Mouse (Mus musculus) midbrain, embryonic 11.5 days (tissue): ENCODE measurements around the gene Fos. TPM values are rescaled to one million over a fixed set of nuclear protein-coding genes. Genes with fewer than 3 reads are reported as not detected.

Experiments
- ATAC-seq: fragments of 200-750 bp; cut with Nextera tagmentation; 2 replicates; pipeline ENCODE4 v1.8.0; 2017; ENCODE audit warnings: moderate TSS enrichment, moderate library complexity; ENCODE audit not compliant: low FRiP score
- DNase-seq: peaks from one replicate; pipeline ENCODE4 v3.0.0; 2015; ENCODE audit warnings: low spot score; ENCODE audit errors: missing footprints
- H3K27ac ChIP-seq: fragments of 300-500 bp; sonication (generic); 2 replicates; pipeline ENCODE4 v1.5.1; 2014; ENCODE audit warnings: low read depth, low read length
- H3K27me3 ChIP-seq: fragments of 300-500 bp; sonication (generic); 2 replicates; pipeline ENCODE4 v1.6.1; 2014; ENCODE audit warnings: mild to moderate bottlenecking, low read length, moderate library complexity, mixed read lengths; ENCODE audit not compliant: control insufficient read depth, insufficient read depth
- H3K36me3 ChIP-seq: fragments of 300-500 bp; sonication (generic); 2 replicates; pipeline ENCODE4 v1.6.1; 2014; ENCODE audit warnings: mild to moderate bottlenecking, low read length, moderate library complexity, mixed read lengths; ENCODE audit not compliant: control insufficient read depth, insufficient read depth
- H3K4me1 ChIP-seq: fragments of 300-500 bp; sonication (generic); 2 replicates; pipeline ENCODE4 v1.6.1; 2014; ENCODE audit warnings: low read length; ENCODE audit not compliant: control insufficient read depth, insufficient read depth
- H3K4me2 ChIP-seq: fragments of 300-500 bp; sonication (generic); 2 replicates; pipeline ENCODE4 v1.6.1; 2014; ENCODE audit warnings: mild to moderate bottlenecking, moderate library complexity
- H3K4me3 ChIP-seq: fragments of 300-500 bp; sonication (generic); 2 replicates; pipeline ENCODE4 v1.5.1; 2014; ENCODE audit warnings: low read depth, low read length
- H3K9ac ChIP-seq: fragments of 300-500 bp; sonication (generic); 2 replicates; pipeline ENCODE4 v1.6.1; 2014; ENCODE audit warnings: low read length
- H3K9me3 ChIP-seq: fragments of 300-500 bp; sonication (generic); 2 replicates; pipeline ENCODE4 v1.6.1; 2016; ENCODE audit warnings: low read length; ENCODE audit not compliant: control insufficient read depth
- WGBS: fragments of 180-500 bp; shearing (Covaris S2); extraction: QIAGEN DNeasy Blood & Tissue Kit; methylation state at CpG from one replicate; pipeline ENCODE4 v1.1.7; 2014; 5-methylcytosine and 5-hydroxymethylcytosine counted together
- polyA plus RNA-seq: library from polyadenylated mRNA; unstranded; fragments of >200 nt; fragmentation: Nextera tagmentation; extraction: Ambion mirVana; gene quantifications from 2 replicates; pipeline ENCODE4 v1.2.1, GENCODE M21; 2014

Gene Fos
- polyA plus RNA-seq, 1 experiment from 2014 or later: 0.89 TPM

DNA sequence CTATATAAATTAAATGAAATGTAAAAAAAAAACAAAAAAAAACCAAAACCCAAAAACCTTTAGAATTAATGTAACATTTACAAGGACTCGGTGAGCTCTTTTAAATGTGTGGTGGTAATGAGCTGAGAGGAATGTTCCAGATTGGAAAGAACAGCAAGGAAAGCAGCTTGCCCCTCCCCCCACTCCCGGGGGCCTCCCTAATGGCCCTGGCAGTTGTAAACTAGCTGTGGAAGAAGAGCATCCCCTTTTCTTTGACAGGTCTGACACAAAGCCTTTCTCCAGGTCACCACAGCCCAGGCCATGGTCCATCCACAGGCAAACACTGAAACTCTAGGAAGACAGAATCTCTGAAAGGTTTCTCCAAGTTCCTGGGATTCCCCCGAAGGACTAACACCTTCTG is 5.5 kb downstream of the Fos start:
- no peak overlapping the region for H3K4me3 ChIP-seq
- H3K9me3 ChIP-seq: no peaks in the 10 kb centered on the region
- no peaks in the 10 kb centered on the region for H3K36me3 ChIP-seq
- 63% methylated on average over 3 of the region's 3 CpGs for WGBS
- no peak overlapping the region for H3K27ac ChIP-seq
- H3K9ac ChIP-seq: no peak overlapping the region
- DNase-seq (no peak), ATAC-seq (no peak)
- peaks cover 12% of the 10 kb centered on the region for H3K4me1 ChIP-seq
- H3K27me3 ChIP-seq: peaks cover 26% of the 10 kb centered on the region
- H3K4me2 ChIP-seq: no peak overlapping the region

DNA sequence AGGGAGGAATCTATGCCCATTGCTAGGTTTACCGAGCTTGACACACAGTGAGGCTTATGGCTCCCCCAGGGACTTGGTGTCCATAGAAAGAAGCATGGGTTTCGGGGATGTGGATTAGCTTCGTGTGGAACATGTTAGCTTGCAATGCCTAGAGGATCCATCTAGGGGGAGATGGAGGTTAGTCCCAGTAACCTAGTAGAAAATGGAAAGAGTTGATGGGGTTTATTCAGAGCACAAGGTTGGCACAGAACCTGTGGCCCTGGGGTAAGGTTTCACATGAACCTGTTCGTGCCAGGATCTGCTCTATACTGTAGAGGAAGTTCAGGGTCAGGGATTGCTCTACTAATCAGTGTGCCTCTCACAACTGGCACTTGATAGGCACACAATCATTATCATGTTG is 9.5 kb downstream of the Fos start:
- no peak for DNase-seq
- Histone ChIP-seq H3K9ac (no peak overlapping the region), H3K9me3 (no peaks in the 10 kb centered on the region), H3K36me3 (no peaks in the 10 kb centered on the region), H3K4me2 (no peak overlapping the region), H3K4me3 (no peak overlapping the region), H3K27me3 (peaks cover 6% of the 10 kb centered on the region; the same call in 1 of the 2 replicates), H3K27ac (no peak overlapping the region), H3K4me1 (peaks cover 13% of the 10 kb centered on the region)
- ATAC-seq: no peak
- WGBS: 30% methylated on average over 4 of the region's 4 CpGs

DNA sequence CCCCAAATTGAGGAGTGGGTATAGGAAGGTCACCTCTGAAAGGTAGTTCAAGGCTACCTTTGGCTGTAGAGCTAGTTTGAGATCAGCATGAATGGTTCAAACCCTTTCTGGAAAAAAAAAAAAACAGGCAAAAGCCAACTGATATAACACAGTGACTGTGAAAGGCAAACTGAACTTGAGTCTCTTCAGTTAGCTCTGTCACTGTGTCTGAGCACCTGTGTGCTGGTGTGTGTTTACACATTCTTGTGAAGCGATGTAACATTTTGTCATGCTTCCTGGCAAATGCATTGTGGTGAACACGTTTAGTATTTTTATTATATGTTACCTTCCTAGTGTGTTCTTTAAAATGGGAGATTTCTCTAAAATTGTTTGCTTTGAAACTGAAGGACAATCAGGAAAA is 11.0 kb downstream of the Fos start:
- Histone ChIP-seq H3K4me2 (no peak overlapping the region), H3K27ac (no peak overlapping the region), H3K9ac (no peak overlapping the region), H3K27me3 (peaks cover 6% of the 10 kb centered on the region; the same call in 1 of the 2 replicates), H3K9me3 (no peaks in the 10 kb centered on the region), H3K4me3 (no peak overlapping the region), H3K36me3 (no peaks in the 10 kb centered on the region), H3K4me1 (peaks cover 13% of the 10 kb centered on the region)
- ATAC-seq (no peak), DNase-seq (peak; percentile 60)
- WGBS: 85% methylated on average over 2 of the region's 2 CpGs

DNA sequence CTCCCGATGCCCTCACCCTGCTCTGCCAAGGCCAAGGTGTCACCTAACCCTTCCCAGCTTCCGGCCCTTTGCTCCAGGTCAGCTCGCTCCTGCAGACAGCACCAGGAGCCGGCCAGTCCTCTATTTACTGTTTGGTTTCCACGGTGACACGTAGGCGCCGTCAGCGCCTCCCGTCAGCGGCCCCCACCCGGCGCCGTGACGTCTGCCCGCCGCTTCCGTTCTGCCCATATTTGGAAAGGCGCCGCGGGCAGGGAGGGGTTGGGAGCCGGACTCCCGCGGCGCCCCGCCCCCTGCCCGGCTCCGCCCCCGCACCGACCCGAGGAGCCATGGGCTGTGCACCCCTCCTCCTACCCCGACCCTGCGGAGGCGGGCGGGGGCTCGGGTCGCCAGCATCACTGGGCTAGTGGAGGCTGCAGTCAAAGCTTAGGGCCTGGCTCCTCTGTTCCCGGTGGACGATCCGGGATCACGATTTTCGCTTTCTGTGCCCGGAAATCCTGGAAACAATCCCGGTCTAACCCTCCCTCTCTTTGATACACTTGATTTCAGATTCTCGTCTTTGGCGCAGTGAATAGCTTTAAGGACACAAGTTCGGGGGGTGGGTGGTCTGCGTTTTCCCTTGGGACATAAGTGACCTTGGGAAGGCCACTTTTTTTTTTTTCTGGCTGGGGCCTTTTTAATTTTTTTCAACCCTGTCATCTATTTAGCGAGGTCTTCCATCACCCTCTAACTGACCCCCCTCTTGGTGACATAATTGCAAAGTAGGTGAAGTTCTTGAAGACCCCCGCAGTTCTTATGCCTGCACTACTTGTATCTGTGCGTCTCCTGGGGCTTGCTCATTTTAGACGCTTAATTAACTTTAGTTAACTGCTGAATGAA is 12.4 kb downstream of the Fos start:
- Histone ChIP-seq H3K36me3 (no peaks in the 10 kb centered on the region), H3K9ac (peak overlapping the region; percentile 59), H3K4me3 (peak overlapping the region; percentile 44), H3K9me3 (no peaks in the 10 kb centered on the region), H3K27me3 (peaks cover 6% of the 10 kb centered on the region; the same call in 1 of the 2 replicates), H3K4me1 (peaks cover 13% of the 10 kb centered on the region), H3K27ac (no peak overlapping the region), H3K4me2 (peak overlapping the region; percentile 74)
- ATAC-seq: peak; percentile 97
- peak; percentile 100 for DNase-seq
- WGBS: under 1% methylated on average over 51 of the region's 52 CpGs

DNA sequence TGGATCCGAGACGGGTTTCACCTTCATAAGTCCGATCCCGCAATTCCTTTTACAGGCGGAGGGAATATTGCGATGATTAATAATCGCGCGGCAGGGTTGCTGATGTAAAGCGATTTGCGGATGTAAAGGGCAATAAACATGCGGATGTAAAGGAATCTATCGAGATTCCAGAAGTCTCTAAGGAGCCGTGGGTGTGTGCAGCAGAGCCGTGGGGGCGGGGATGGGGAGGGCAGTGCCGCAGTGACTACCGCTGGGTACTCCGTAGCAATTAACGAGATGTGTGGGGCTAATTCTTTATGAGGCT is 13.0 kb downstream of the Fos start:
- 2% methylated on average over 20 of the region's 20 CpGs for WGBS
- no peaks in the 10 kb centered on the region for H3K36me3 ChIP-seq

DNA sequence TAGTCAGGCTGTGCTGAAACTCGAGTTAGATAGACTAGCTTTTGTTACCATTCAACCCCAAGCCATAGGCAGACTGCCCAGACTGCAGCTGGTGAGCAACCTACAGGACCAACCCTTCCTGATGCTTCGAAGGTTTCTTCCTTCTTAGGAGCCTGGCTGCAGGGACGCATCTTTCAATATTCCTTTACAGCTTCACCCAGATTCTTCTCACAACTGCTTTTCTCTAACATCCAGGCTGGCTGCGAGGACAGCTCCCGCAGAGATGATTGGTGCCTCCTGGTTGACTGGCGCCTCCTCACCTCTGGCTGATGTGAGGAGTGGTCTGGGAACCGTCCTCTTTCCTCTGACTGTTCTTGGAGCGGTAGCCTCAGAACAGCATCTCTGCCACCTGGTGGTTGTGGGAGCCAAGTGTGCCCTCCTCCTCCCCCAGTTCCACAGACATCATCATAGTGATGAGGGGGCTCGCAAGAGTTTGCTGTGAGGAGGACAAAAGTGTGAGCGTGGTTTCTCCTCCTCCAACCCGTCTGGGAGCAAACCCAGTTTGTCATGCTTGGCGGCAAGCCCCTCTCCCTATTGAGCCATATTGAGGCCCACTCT is 14.0 kb downstream of the Fos start:
- 3% methylated on average over 12 of the region's 12 CpGs for WGBS
- no peaks in the 10 kb centered on the region for H3K36me3 ChIP-seq
- peak overlapping the region; percentile 7; the same call in 1 of the 2 replicates for H3K9ac ChIP-seq
- H3K27ac ChIP-seq: no peak overlapping the region
- H3K4me1 ChIP-seq: peaks cover 13% of the 10 kb centered on the region
- peak overlapping the region; percentile 74 for H3K4me2 ChIP-seq
- DNase-seq (peak; percentile 96), ATAC-seq (no peak)
- no peak overlapping the region for H3K4me3 ChIP-seq
- H3K27me3 ChIP-seq: peaks cover 6% of the 10 kb centered on the region; the same call in 1 of the 2 replicates
- H3K9me3 ChIP-seq: no peaks in the 10 kb centered on the region

More for the DNA sequence above, 13.0 kb downstream of the Fos start:
- Histone ChIP-seq H3K4me2 (peak overlapping the region; percentile 74), H3K27me3 (peaks cover 6% of the 10 kb centered on the region; the same call in 1 of the 2 replicates), H3K27ac (no peak overlapping the region), H3K9me3 (no peaks in the 10 kb centered on the region), H3K9ac (peak overlapping the region; percentile 54; the same call in 1 of the 2 replicates), H3K4me1 (peaks cover 13% of the 10 kb centered on the region), H3K4me3 (peak overlapping the region; percentile 44)
- ATAC-seq (no peak), DNase-seq (peak; percentile 93)

DNA sequence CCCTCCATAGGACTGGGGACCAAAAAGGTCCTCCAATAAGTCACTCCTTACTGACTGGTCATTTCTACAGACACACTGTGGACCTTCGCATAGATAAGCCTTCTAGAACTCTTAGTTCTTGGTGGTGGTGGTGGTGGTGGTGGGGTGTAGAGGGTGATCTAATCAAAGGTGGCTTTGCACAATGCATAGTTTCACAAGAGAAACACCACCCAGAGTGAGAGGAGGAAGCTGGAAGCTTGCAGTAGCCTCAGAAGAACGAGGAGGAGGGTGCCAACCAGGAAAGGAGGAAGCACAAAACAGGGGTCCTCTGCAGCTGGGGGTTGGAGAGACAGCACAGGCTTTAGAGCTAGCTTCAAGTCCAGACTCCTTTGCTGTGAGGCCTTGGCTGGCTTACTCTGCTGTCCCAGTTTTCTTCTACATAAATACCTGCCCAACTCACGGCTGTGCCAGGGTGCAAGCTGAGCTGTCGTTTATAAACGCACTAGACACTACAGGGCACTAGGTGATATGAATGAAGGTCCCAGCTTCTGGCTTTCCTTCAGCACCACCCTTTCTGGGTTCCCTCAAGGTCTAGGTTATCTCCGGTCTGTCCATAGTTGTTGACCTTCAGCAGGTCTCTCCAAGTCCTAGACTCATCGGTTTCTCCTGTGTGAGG is 15.7 kb downstream of the Fos start:
- ATAC-seq (no peak), DNase-seq (no peak)
- H3K4me3 ChIP-seq: no peak overlapping the region
- H3K4me2 ChIP-seq: no peak overlapping the region
- H3K9me3 ChIP-seq: no peaks in the 10 kb centered on the region
- no peaks in the 10 kb centered on the region for H3K36me3 ChIP-seq
- WGBS: 79% methylated on average over 7 of the region's 7 CpGs
- H3K27ac ChIP-seq: no peak overlapping the region
- peaks cover 6% of the 10 kb centered on the region; the same call in 1 of the 2 replicates for H3K27me3 ChIP-seq
- H3K4me1 ChIP-seq: peaks cover 13% of the 10 kb centered on the region
- no peak overlapping the region for H3K9ac ChIP-seq

DNA sequence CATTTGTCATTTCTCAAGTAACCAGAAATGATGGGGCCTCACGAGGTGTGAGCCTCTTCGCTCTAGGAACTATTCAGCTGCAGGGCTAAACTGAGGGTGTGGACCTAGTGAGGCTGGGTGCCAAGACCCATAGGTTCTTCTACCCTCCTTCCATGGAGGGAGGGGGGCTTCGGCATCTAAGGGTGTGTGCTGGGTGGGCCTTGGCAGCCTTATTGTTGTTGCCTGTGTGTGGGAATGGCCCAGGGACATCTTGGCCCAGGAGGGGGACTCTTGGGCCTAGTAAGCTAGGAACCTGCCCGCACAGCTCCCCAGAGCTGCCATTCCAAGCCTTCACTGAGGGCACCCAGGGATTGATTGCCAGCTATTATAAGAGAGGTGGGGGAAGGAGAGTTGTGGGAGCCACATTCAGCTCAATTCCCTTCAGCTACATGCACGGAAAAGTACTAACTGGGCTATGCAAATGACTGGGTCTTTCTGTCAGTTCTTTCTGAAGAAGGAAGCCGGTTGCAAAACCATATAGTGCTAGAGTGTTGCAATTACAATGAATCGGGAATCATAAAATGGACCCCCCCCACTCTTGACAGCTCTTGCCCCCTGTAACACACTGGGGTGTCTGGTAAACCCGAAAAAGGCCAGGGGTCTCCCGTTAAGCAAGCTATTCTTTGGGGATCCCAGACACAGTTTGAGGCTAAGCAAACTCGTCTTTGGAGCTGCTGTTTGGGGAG is 16.6 kb downstream of the Fos start:
- WGBS: 69% methylated on average over 10 of the region's 10 CpGs
- ATAC-seq (no peak), DNase-seq (no peak)
- Histone ChIP-seq H3K4me3 (no peak overlapping the region), H3K9me3 (no peaks in the 10 kb centered on the region), H3K4me1 (peaks cover 13% of the 10 kb centered on the region), H3K27me3 (peaks cover 6% of the 10 kb centered on the region; the same call in 1 of the 2 replicates), H3K9ac (no peak overlapping the region), H3K36me3 (no peaks in the 10 kb centered on the region), H3K4me2 (no peak overlapping the region), H3K27ac (no peak overlapping the region)
